Mouse (Mus musculus) CH12.LX (cell line): Measurements from ENCODE around the gene Emd.
"Not testable (repeated sequence)": the region's sequence is repeated elsewhere in the genome, so short reads cannot be mapped to it uniquely, and the experiment has no call there.

Experiments
- CTCF ChIP-seq, 2 experiments: IDR thresholded peaks in 1 of 2; conservative IDR thresholded peaks in 1 of 2; 2 replicates each; pipeline ENCODE4 v1.5.1; 2011 to 2012; ENCODE audit warnings: low read depth in 2 of 2, low read length in 2 of 2, improper control_type of control experiment in 1 of 2, inconsistent platforms in 1 of 2, mild to moderate bottlenecking in 1 of 2, moderate library complexity in 1 of 2
- EP300 ChIP-seq: IDR thresholded peaks from 2 replicates; pipeline ENCODE4 v1.6.1; 2011; ENCODE audit warnings: low read length, improper control_type of control experiment
- GABPA ChIP-seq: IDR thresholded peaks from 2 replicates; pipeline ENCODE4 v1.6.1; 2012; ENCODE audit warnings: low read depth, low read length, improper control_type of control experiment, inconsistent platforms; ENCODE audit not compliant: insufficient replicate concordance
- MAFK ChIP-seq: IDR thresholded peaks from 2 replicates; pipeline ENCODE4 v1.6.1; 2011; ENCODE audit warnings: low read length, improper control_type of control experiment; ENCODE audit not compliant: insufficient replicate concordance
- MXI1 ChIP-seq: IDR thresholded peaks from 2 replicates; pipeline ENCODE4 v1.6.1; 2011; ENCODE audit warnings: mild to moderate bottlenecking, low read depth, low read length, improper control_type of control experiment
- NELFE ChIP-seq: IDR thresholded peaks from 2 replicates; pipeline ENCODE4 v1.6.1; 2011; ENCODE audit warnings: low read depth, low read length, improper control_type of control experiment
- POLR2A ChIP-seq: IDR thresholded peaks from 2 replicates; pipeline ENCODE4 v1.6.1; 2011; ENCODE audit warnings: low read depth, mild to moderate bottlenecking, improper control_type of control experiment, low read length
- UBTF ChIP-seq: IDR thresholded peaks from 2 replicates; pipeline ENCODE4 v1.6.1; 2012; ENCODE audit warnings: low read depth, mild to moderate bottlenecking, inconsistent platforms, low read length, improper control_type of control experiment, moderate library complexity
- USF1 ChIP-seq: IDR thresholded peaks from 2 replicates; pipeline ENCODE4 v1.6.1; 2014; ENCODE audit warnings: low read depth, mild to moderate bottlenecking, inconsistent platforms, low read length, improper control_type of control experiment

GRCm38 (mm10) chrX:74220099-74220498 is 34.4 kb upstream of the Emd start:
- not testable (repeated sequence) for TF ChIP-seq CTCF (conservative IDR thresholded peaks at IDR 0.05 in 1 of 2, IDR thresholded peaks at IDR 0.05 in 1 of 2; ENCODE audit: low read depth in 2 of 2, low read length in 2 of 2); POLR2A; GABPA; USF1; UBTF; EP300; MXI1; MAFK; NELFE
